Mouse (Mus musculus) heart, postnatal 14 days (tissue): ENCODE results near the gene D130043K22Rik. TPM values are rescaled to one million over a fixed set of nuclear protein-coding genes. Genes with fewer than 3 reads are reported as not detected.

Experiments
- DNase-seq, 2 experiments: peaks; one replicate each; pipeline ENCODE4 v3.0.0; 2021 to 2022
- intact Hi-C: fragments of 180-260 bp; cut with DNase I; formaldehyde crosslinking; loops from one replicate; pipeline ENCODE4 v1.15.1; 2025
- long read RNA-seq, 2 experiments: library from polyadenylated mRNA; stranded (forward); transcript quantifications; one replicate each; pipeline ENCODE4 v2.0.0; 2021
- total RNA-seq, 2 experiments: library from RNA; stranded (reverse); gene quantifications; 2 replicates each; pipeline ENCODE4 v1.2.3; 2021

D130043K22Rik gene
- total RNA-seq = not detected
- long read RNA-seq, experiment 1 = 0 reads
- long read RNA-seq, experiment 2 = 0 reads

DNA sequence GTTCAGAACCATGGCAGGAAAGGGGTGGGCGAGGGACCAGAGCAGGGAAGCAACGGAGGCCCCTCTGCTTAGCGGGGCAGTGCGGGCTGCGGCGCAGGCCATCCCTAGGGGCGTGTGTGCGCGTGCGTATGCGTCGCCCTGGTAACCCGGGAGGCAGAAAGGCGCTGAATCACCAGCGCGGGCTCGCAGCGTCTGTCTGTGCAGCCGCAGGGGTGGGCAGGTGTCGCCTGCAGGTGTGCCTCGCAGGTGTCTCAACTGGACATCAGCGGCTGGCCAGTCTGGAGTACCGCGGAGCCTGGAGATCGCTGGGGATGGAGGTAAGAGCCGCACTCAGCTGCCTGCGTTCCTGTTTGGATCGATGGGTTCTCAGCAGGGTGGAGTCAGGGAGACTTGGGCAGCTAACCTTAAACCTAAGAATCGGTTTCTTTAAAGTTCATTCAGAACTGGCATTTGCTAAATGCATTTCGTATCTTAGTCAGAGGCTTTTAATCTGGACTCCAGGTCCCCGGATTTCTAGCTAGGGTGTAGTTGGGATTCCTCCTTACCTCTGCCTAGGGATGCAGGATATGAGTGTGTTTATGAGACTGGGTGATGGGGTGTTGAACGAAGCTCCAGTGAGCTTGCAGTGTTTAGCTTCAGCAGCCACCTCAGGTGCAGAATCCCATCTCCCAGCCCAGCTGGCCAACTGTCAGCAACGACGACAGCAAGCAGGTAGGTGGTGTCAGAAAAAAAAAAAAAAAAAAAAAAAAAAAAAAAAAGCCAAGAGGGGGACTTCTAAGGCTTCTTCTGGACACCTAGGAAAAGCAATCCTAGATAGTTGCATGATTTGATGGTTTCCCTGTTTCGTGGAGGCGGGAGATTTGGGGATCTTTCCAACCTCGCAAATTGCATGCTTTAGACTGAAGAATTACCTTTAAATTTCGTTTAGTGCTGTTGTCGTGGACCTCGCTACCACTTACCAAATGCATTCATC, at the start of gene D130043K22Rik:
Gene D130043K22Rik, plus strand, starts transcription at position 153 of the 973 bp plus-strand sequence.
- intact Hi-C loops = loop anchor here (5.0 kb wide), 1 partner anchor 77 kb away; no protein-coding TSS in a partner anchor
- peak; percentile 30 to 36 for DNase-seq

DNA sequence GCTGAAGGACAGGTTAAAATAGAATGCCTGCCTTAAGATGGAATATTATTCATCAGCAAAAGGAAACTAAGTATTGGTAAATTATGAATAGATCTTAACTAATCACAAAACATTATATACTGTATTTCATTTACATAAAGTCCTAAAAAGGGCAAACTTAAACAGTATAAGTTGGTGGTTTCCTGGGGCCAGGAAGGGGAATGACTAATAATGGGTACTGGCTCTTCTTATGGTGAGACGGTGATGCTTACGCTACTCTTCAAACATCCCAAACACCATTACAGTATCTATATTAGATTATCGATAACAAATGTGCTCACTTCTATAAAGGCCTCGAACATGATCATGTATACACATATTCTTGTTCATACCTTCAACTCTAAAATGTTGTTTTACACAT, 46.2 kb upstream of the D130043K22Rik start:
- DNase-seq = no peak
- intact Hi-C loops = no loop called here

DNA sequence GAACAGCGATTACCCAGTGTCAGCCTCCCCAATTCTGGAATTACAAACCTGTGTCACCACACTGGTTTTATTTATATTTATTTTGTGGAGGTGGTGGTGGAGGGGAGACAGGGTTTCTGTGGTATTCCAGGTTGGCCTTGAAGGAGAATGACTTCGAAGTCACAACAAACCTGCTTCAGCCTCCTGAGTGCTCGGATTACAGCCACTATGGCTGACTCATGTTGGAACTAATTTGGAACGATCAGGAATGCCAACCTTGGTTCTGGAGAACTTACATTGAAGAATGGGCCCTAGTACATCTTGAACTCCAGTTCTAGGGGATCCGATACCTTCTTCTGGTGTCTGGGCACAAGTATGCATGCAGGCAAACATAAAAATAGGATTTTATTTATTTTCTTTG, 45.6 kb upstream of the D130043K22Rik start:
- intact Hi-C loops = no loop called here
- no peak for DNase-seq

DNA sequence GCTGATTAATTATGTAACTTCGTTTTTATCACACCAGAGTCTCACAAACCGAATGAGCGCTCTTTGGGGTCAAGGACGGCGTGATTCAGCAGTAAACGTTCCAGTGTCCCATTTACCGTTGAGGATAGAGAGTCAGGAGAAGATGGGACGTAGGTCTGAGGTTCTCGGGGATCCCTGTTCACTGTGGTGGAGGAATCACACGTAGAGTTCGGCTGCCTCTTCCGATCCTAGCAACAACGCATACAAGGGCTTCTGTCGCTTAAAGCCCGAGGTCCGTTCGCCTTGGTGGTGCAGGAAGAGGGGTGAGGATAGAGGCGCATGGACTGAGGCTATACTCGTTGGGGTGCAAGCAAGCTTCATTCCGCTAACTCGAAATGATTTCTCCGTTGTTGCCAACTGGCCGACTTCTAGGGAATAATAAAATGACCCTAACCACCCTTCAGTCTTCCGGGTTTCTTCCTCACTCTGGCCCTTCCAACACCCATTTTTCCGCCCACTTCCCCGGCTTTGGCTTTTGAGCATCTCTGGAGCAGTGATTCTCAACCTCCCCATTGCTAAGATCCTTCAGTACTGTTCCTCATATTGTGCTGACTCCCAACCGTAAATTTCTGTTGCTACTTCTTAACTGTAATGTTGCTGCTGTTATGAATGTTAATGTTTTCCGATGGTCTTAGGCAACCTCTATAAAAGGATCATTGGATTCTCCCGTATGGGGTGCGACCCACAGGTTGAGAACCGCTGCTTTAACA, 44.8 kb upstream of the D130043K22Rik start:
- intact Hi-C loops = loop anchor here (2.0 kb wide), 1 partner anchor 31 kb away; the partner anchor contains the start of genes Acot13 and Tdp2
- peak; percentile 42 to 49 for DNase-seq

DNA sequence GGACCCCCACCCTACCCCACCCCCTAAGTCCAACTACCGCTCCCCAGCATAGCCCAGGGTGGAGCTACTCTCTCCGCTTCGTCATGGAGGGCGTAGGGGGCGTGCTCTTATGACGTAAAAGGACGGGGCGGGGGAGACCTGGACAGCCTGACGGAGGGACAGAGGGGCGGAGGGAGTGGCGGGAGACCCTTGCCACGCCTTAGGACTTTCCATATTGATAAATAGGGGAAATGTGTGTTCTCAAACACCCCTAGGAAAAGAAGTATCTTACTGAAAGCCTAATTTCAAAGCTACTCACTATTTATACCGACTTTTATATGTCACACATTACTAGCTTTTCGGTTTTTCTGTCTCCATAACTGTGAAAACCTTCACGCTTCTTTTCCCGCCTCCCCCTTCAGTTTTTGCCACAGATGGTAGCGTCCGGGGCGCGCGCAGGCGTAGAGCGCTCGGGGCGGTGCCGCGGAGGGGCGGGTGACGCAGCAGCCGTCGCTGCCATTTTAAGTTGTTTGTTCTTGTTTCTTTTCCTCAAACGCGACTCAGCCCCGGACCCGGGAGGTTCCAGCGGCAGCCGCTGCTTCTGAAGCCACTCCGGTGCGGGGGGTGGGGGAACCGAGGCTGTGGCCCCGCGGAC, 44.1 kb upstream of the D130043K22Rik start:
- intact Hi-C loops = loop anchor here (2.0 kb wide), 1 partner anchor 30 kb away; the partner anchor contains the start of genes Acot13 and Tdp2

DNA sequence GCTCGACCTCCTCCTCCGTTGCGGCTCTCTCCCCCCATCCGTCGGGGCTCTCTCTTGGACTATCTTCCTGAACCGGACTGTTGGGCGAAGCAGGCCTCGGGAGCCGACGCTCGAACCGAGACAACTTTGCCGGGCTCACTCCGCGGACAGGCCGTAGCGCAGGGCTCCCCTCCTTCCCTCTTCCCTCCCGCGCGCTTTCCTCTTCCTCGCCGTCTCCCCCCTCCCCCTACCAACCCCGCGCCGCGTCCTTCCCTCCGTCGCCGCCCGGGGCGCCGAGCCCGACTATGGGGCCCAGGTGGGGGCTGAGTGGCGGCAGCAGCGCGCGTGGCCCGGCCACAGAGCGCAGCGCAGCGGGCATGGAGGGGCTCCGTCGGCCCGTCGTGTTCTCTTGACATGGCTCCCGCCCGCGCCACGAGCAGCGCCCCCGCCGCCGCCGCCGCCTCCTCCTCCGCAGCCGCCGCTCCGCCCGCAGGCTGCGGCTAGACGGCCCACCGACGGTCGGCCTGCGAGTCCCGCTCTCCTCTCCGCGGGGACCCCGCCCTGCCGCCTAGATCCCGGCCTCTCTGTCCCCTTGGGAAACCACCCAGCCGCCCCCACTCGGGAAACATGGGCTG, 43.5 kb upstream of the D130043K22Rik start, which contains the start of gene BC005537:
Gene BC005537, plus strand, starts transcription at position 350 of the 614 bp plus-strand sequence.
- DNase-seq = peak; percentile 64 to 66
- intact Hi-C loops = loop anchor here (2.0 kb wide), 1 partner anchor 29 kb away; the partner anchor contains the start of genes Acot13 and Tdp2

More for the DNA sequence above, 44.1 kb upstream of the D130043K22Rik start:
- peak; percentile 95 to 98 for DNase-seq

DNA sequence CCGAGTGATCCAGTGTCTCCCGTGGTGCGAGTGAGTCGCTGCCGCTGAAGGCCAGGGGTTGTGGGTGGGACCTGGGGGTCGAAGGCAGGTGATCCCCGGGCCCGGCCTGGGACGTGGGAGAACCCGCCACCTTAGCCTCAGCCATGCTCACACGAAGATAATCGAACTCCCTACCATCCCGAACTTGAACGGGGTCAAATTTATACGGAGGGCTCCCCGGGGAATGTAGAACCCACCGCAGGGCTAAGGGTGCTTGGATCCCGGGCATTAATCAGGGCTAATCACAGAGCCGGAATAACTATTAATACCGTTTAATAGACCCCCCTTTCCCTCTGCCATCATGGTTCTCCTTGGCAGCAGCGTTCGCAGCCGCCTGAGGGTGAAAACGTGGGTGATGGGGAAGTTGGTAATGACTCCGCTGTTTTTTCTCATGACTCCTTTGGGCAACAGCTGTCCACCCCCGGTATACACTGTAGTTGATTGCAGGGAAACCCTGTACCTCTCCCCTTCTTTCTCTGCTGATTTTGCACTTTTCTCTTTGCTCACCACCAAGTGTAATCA, 42.7 kb upstream of the D130043K22Rik start:
- peak; percentile 29 to 36 for DNase-seq

DNA sequence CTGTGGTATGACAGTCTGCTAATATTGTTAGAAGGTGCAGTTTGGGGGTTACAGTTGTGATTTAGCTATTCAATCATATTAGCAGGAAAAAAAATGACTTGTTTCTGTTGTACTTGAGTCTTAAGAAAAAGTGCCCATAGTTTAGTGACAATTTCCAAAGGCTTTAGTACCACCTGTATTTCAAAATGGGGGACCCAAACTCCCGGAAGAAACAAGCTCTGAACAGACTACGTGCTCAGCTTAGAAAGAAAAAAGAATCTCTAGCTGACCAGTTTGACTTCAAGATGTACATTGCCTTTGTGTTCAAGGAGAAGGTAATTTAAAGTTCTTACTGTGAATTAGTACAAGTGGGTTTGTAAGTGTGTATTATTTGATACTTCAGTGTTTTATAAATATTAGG, 41.7 kb upstream of the D130043K22Rik start:
- no peak for DNase-seq
- intact Hi-C loops = no loop called here

More for the DNA sequence above, 42.7 kb upstream of the D130043K22Rik start:
- intact Hi-C loops = no loop called here

DNA sequence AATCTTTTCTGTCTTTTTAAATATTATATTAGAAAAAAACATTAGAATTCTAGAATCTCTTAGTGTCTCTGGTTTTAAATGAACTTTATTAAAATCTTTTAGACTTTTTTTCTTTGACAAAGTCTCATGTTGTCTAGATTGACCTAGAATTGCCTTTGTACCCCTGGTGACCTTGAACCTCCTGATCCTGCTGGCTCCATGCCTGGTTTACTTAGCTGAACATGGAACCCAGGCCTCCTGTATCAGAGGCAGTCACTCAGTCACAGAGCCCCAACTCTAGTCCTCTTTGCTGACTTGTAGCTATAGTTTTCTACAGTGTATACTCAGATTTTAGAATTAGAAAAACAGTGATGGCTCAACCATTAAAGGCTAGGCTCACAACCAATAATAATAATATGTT, 38.9 kb upstream of the D130043K22Rik start:
- intact Hi-C loops = no loop called here
- DNase-seq = no peak

DNA sequence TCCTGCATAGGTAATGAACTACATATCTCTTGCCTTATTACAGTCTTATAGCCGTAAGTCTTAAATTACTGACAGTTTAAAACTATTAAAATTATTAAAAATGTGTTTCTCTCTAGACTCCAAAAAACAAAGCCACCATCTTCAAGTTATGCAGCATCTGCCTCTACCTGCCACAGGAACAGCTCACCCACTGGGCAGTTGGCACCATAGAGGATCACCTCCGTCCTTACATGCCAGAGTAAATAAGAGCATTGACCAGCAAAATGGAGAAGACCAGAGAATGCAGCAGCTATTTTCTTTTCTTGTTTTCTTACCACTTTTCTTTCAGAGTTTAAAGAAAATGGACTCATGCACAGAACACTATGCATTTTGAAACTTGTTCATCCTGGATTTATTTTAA, 32.4 kb upstream of the D130043K22Rik start:
- intact Hi-C loops = no loop called here
- DNase-seq = no peak

DNA sequence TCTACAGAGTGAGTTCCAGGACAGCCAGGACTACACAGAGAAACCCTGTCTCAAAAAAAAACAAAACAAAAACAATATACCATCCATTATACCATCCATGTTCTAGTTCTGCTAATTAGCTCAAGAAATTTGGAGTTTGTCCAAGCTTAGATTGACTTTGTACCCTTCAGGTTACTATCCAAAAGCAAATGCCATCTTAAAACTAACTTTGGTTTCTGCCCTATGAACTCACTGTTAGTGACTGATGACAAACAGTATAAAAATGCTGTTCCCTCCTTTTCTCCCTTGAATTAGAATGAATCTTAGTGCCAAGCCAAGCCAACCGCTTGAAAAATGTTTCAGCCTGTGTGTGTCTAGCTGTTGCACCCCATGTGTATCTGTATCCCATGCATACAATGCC, 30.3 kb upstream of the D130043K22Rik start:
- intact Hi-C loops = no loop called here

DNA sequence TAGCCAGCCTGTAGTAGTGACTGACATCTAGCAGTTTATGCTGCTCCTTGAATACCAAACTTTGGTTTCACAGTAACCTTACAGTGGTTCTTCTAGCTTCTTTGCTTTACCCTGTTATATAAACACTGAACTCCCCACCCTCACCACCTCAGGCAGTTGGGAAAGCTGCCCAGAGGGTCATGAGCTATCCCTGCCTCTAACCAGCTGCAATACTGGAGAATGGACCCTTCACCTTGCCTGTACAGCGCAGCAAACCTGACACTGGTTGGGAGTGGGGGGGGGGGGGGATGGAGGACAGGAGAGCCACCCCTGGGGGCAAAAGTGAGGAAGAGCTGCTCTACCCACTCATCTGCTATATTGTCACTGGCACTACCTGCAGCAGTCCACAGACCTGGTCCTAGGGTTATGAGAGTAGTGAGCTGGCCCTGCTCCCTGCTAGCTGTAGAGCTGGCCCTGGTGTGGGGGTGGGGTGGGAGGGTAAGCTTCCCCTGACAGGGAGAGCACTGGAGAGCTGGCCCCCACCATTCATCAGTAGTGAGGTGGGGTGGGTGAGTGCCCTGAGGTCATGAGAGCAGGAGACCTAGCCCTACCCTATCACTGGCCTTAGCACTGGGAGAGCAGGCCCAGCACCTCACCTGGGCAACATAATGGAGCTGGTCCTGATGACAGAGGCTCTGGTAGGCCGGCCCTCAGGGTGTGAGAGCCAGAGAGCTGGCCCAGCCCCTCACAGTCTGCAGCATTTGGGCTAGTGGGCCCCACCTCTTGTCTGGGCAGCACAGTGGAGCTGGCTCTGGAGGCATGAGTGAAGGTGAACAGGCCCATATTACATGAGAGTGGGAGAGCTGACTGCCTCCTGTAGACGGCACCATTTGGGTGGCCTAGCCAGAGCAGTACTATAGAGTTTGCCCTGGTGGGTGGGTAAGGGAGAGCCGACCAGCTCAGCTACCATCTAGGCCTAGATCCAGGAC, 28.5 kb upstream of the D130043K22Rik start:
- no peak for DNase-seq
- intact Hi-C loops = no loop called here

More for the DNA sequence above, 30.3 kb upstream of the D130043K22Rik start:
- DNase-seq = no peak

DNA sequence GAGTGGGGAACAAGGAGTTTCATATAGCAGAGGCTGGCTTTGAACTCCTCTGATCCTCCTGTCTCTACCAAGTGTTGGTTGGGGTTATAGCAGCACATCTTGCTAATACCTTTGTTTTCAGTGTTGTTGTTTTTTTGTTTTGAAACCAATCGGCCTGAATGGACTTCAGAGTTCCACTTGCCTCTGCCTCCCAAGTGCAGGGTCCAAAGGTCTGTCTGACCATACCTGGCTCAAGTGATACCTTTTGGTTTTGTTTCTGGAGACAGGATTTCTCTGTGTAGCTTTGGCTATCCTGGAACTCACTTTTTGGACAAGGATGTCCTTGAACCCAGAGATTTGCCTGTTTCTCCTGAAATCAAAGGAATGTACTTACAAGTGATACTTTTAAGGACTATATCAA, 25.0 kb upstream of the D130043K22Rik start:
- intact Hi-C loops = no loop called here
- DNase-seq = no peak

DNA sequence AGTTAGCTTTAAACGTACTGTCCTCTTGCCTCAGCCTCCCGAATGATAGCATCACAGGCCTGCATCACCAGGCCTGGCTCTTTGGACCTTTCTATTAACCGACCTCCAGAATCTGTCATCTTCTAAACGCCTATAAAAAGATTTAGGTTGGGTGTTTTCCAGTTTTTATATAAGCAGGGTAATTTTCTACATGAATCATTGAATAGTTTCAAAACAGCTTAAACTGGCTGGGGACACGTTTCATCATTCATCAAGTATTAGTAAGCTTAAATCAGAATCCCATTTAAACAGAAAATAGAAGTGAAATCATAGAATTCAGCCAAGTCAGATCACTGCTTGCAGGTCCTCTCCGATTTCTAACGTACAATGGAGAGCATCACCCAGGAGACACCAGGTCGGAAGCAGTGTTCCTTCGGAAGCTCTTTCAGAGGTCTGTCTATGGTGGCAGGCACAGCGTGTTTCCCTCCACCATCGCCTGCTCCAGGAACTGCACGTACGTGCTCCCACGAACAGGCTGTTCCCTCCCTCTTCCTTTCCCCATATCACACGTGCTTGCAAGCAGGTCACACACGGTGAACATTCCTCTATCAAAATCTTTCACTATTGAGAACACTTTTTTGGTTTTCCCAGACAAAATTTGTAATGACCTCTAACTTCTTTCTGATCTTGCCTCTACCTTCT, 22.1 kb upstream of the D130043K22Rik start:
- no peak for DNase-seq
- intact Hi-C loops = no loop called here

DNA sequence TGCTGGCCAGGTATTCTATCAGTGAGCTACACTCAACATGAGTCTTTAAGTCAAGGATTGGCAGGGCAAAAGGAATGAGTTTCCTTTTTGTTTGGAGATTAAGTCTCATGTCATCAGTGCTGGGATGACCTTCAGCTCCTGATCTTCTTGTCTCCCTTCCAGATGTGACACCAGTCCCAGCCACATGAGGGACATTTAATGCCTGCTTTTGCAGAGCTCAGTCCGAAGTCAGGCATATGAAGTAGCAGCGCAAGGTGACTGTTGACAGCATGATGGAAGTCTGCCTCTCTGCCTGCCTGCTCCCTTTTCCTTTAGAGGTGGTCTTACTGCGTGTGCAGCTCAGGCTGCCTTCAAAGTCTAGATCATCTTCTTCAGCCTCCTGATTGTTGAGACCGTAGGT, 20.3 kb upstream of the D130043K22Rik start:
- peak in 1 of 2 experiments; percentile 39 for DNase-seq
- intact Hi-C loops = no loop called here

DNA sequence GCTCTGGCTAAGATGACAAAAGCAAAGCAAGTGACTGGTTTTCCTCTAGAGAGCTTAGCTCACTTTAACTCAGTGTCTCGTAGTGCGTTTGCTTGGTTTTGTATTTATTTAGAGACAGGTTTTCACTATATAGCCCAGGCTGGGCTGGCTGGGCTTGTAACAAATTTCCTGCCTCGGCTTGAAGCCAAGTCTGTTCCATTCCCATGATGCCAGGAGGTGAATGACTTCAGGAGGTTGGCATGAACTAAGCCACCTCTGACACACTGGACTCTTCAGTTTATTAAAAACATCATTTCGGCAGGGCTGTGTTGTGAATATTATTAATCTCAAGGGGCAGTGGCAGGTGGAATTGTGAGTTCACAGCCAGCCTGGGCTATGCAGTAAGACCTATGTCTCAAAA, 19.3 kb upstream of the D130043K22Rik start:
- peak in 1 of 2 experiments; percentile 31 for DNase-seq
- intact Hi-C loops = no loop called here

DNA sequence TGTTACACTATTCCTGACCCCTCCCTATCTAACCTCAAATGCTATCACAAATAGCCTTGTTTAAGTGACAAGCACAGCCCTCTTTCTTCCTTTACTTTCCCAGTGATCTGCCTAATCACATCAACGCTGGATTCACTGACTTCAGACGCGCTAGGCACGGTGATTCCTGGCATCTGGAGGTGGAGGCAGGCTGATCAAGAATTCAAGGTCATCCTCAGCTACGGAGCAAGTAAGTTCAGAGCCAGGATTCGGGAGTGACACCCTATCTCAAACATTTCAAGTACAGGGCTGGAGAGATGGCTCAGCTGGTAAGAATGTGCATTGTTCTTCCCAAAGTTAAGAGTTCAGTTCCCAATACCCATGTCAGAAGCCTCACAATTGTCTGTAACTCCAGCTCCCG, 18.8 kb upstream of the D130043K22Rik start:
- intact Hi-C loops = no loop called here

More for the DNA sequence above, 18.8 kb upstream of the D130043K22Rik start:
- no peak for DNase-seq
